Mouse (Mus musculus): Measurements from ENCODE around the gene Olfr1437. TPM values are rescaled to one million over a fixed set of nuclear protein-coding genes. Genes with fewer than 3 reads are reported as not detected.

Gene Olfr1437
- not detected for total RNA-seq (2023)

DNA sequence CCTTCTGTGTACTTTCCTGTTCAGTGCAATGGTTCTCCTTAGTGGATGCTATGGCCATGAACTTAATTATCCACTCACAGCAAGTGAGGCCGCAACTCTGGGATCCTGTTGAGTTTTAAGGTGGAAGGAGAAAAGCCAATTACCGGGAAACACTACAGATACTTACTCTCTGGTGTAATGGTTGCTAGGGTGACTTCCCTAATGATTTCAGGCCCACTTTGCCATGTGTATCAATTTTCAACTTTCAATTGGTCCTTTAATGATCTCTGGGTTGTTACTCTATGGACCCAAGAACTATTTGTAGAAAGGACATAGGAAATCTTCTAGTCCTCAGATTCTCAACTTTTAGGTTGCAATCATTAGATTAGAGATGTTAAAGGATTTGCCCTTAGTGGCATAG lies at the start of gene Olfr1437:
TSS of gene Olfr1437 (minus strand) at position 101 of the 400 bp plus-strand sequence.

DNA sequence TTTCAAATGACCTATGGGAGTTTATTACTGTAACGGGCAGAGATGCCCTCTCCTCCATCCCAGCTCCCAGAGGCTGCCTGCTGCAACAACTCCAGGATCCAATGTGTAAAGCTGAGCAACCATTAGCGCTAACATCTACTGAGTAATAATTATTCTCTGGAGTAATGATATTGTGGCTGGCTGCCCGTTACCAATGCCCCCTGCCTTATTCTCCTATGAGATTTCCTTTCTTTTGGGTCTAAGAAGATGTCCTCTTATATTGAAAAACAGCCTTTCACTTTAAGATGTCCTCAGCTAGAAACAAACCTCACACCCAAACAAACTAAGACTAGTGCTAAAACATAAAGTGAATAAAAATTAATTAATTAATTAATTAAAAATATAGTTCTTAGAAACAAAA lies 10.9 kb upstream of the Olfr1437 start, which contains the start of gene Olfr1438-ps1:
TSS of gene Olfr1438-ps1 (minus strand) at position 101 of the 400 bp plus-strand sequence.

DNA sequence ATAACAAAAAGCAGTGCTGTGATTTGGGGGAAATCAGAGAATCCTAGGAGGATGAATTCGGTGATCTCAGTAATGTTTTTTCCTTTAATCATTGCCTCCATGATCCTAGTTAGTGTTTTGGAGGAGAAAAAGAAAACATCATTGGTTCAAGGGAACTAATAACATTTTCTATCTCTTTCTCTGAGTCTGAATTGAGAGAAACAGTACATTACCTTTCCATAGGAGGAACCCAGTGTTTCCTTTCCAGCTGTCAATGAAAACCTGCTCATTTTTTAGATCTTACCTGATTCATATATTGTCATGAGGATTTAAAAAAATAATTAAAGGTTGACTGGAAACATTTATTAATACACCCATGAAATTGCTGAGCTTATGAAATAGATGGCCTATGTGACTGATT lies 25.9 kb downstream of the Olfr1437 start, which contains the start of gene Olfr1436:
TSS of gene Olfr1436 (minus strand) at position 101 of the 400 bp plus-strand sequence.

DNA sequence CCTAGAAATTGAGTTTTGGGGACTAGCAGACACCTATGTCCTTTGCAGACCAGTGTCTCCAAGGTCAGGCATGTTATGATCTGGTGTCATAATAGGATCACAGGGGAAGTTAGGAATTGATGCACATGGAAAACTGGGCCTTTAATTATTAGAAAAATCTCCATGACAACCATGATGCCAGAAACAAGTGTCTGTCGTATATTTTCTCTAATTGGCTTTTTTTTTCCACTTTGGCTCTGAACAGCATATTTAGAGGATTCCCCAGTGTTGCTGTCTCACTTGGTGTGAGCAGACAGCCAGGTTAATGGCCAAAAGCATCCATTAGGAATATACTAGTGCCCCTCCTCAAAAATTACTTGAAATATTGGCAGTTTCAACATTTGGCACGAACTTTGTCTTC lies 45.3 kb downstream of the Olfr1437 start, which contains the start of gene Olfr1434:
TSS of gene Olfr1434 (plus strand) at position 301 of the 400 bp plus-strand sequence.

Other genes starting within 250 kb of the Olfr1437 start
- gene Olfr1425, start 247.4 kb downstream of the Olfr1437 start, total RNA-seq (2023) = not detected
- gene Olfr1426, start 233.1 kb downstream of the Olfr1437 start, total RNA-seq (2023) = not detected
- not detected for gene Olfr1427, start 221.8 kb downstream of the Olfr1437 start, total RNA-seq (2023)
- gene Olfr1428, start 209.2 kb downstream of the Olfr1437 start, total RNA-seq (2023) = not detected
- not detected for gene Olfr76, start 201.9 kb downstream of the Olfr1437 start, total RNA-seq (2023)
- gene Olfr1555-ps1, start 155.0 kb downstream of the Olfr1437 start, total RNA-seq (2023) = not detected
- not detected for gene Olfr1431, start 124.5 kb downstream of the Olfr1437 start, total RNA-seq (2023)
- gene Olfr1432, start 92.5 kb downstream of the Olfr1437 start, total RNA-seq (2023) = not detected
- gene Olfr262, start 83.4 kb downstream of the Olfr1437 start, total RNA-seq (2023) = not detected
- not detected for gene Olfr235, start 64.1 kb downstream of the Olfr1437 start, total RNA-seq (2023)
- gene Olfr1434, start 45.2 kb downstream of the Olfr1437 start, total RNA-seq (2023) = not detected
- not detected for gene Olfr1436, start 26.0 kb downstream of the Olfr1437 start, total RNA-seq (2023)
- not detected for gene Olfr1438-ps1, start 10.8 kb upstream of the Olfr1437 start, total RNA-seq (2023)
- not detected for gene Olfr1440, start 62.2 kb upstream of the Olfr1437 start, total RNA-seq (2023)
- not detected for gene Olfr1441, start 92.3 kb upstream of the Olfr1437 start, total RNA-seq (2023)
- gene Pfpl, start 102.8 kb upstream of the Olfr1437 start, total RNA-seq (2023) = not detected
- 10 to 100 TPM; 28.9 to 39.3 TPM for gene Mpeg1, start 135.7 kb upstream of the Olfr1437 start, total RNA-seq (2023)
- gene Dtx4, start 176.4 kb upstream of the Olfr1437 start, total RNA-seq (2023) = 1 to 10 TPM; 6.6 to 9.8 TPM
- 100 to 1,000 TPM; 155 to 164 TPM for gene Fam111a, start 220.6 kb upstream of the Olfr1437 start, total RNA-seq (2023)